Mouse (Mus musculus) olfactory bulb, adult 2 months (tissue): ENCODE measurements around the gene Rab26. TPM values are rescaled to one million over a fixed set of nuclear protein-coding genes. Genes with fewer than 3 reads are reported as not detected.

Experiments
- H3K27ac ChIP-seq: fragments of 200-500 bp; 2 replicates; pipeline ENCODE4 v1.5.1; 2012; ENCODE audit warnings: low read depth, low read length; ENCODE audit not compliant: insufficient read depth
- H3K4me1 ChIP-seq: fragments of 200-500 bp; 2 replicates; pipeline ENCODE4 v1.6.1; 2012; ENCODE audit warnings: low read length; ENCODE audit not compliant: control insufficient read depth, insufficient read depth
- H3K4me3 ChIP-seq: fragments of 200-500 bp; 2 replicates; pipeline ENCODE4 v1.5.1; 2012; ENCODE audit warnings: mild to moderate bottlenecking, low read depth, low read length, moderate library complexity; ENCODE audit not compliant: insufficient read depth
- CTCF ChIP-seq: fragments of 200-500 bp; IDR thresholded peaks from 2 replicates; pipeline ENCODE4 v1.5.1; 2012; ENCODE audit warnings: low read depth, mild to moderate bottlenecking, low read length, moderate library complexity; ENCODE audit not compliant: insufficient read depth
- POLR2A ChIP-seq: fragments of 200-500 bp; IDR thresholded peaks from 2 replicates; pipeline ENCODE4 v1.6.1; 2012; ENCODE audit warnings: mild to moderate bottlenecking, low read depth, low read length, moderate library complexity; ENCODE audit not compliant: insufficient read depth
- WGBS: fragments of 180-500 bp; shearing (Covaris S2); methylation state at CpG from one replicate; pipeline ENCODE4 v1.1.7; 2018; 5-methylcytosine and 5-hydroxymethylcytosine counted together
- polyA plus RNA-seq: library from polyadenylated mRNA; stranded (reverse); fragments of >200 nt; gene quantifications from 2 replicates; pipeline ENCODE4 v1.2.4, GENCODE M21; 2012; ENCODE audit warnings: low replicate concordance; ENCODE audit not compliant: missing spikeins, insufficient read depth, insufficient read length

Gene Rab26
- polyA plus RNA-seq, 1 experiment = not detected

- H3K4me1 ChIP-seq = peaks cover 26% of the 10 kb centered on the region
- H3K27ac ChIP-seq = peak within 1 kb of the TSS; percentile 94
- WGBS = under 1% methylated on average over 45 of the region's 45 CpGs
- no peak for TF ChIP-seq POLR2A
- no peak for TF ChIP-seq CTCF
- peak within 1 kb of the TSS; percentile 87 for H3K4me3 ChIP-seq
Measured at GRCm38 (mm10) chr17:24488186-24488661, 45.8 kb downstream of the Rab26 start, which contains the start of gene Caskin1. TSS of gene Caskin1 (plus strand) at chr17:24488601.

GRCm38 (mm10) chr17:24485090-24485860 is 48.7 kb downstream of the Rab26 start:
- Histone ChIP-seq H3K27ac (peak overlapping the region; percentile 46), H3K4me1 (peaks cover 20% of the 10 kb centered on the region), H3K4me3 (no peak overlapping the region)
- TF ChIP-seq POLR2A (no peak), CTCF (no peak)
- 39% methylated on average over 11 of the region's 11 CpGs for WGBS

- 96% methylated on average over 3 of the region's 3 CpGs for WGBS
- no peak overlapping the region for H3K4me3 ChIP-seq
- no peak for TF ChIP-seq CTCF
- no peak for TF ChIP-seq POLR2A
- peaks cover 11% of the 10 kb centered on the region for H3K4me1 ChIP-seq
- no peak overlapping the region for H3K27ac ChIP-seq
Measured at GRCm38 (mm10) chr17:24483495-24483894, 50.5 kb downstream of the Rab26 start.

- TF ChIP-seq POLR2A (no peak), CTCF (no peak)
- H3K4me3 ChIP-seq = no peak overlapping the region
- 97% methylated on average over 20 of the region's 20 CpGs for WGBS
- peaks cover 16% of the 10 kb centered on the region for H3K4me1 ChIP-seq
- H3K27ac ChIP-seq = no peak overlapping the region
Measured at GRCm38 (mm10) chr17:24481027-24481815, 52.8 kb downstream of the Rab26 start.

GRCm38 (mm10) chr17:24480201-24480826 is 53.7 kb downstream of the Rab26 start:
- no peak overlapping the region for H3K4me3 ChIP-seq
- peaks cover 11% of the 10 kb centered on the region for H3K4me1 ChIP-seq
- WGBS = 45% methylated on average over 3 of the region's 3 CpGs
- H3K27ac ChIP-seq = no peak overlapping the region
- no peak for TF ChIP-seq POLR2A
- no peak for TF ChIP-seq CTCF

- no peak for TF ChIP-seq CTCF
- TF ChIP-seq POLR2A = no peak
- no peak overlapping the region for H3K27ac ChIP-seq
- peaks cover 14% of the 10 kb centered on the region for H3K4me1 ChIP-seq
- WGBS = 13% methylated on average over 1 of the region's 1 CpGs
- H3K4me3 ChIP-seq = no peak overlapping the region
Measured at GRCm38 (mm10) chr17:24479431-24479830, 54.6 kb downstream of the Rab26 start.

GRCm38 (mm10) chr17:24478663-24479380 is 55.2 kb downstream of the Rab26 start, which contains the start of gene Mlst8:
TSS of gene Mlst8 (minus strand) at chr17:24479078.
- peaks cover 20% of the 10 kb centered on the region for H3K4me1 ChIP-seq
- WGBS = under 1% methylated on average over 48 of the region's 48 CpGs
- peak within 1 kb of the TSS; percentile 90 for H3K27ac ChIP-seq
- H3K4me3 ChIP-seq = peak within 1 kb of the TSS; percentile 79
- TF ChIP-seq CTCF = peak; percentile 96
- TF ChIP-seq POLR2A = 0 out of 2 replicates have a peak, but pooled peaks have one; percentile 48

GRCm38 (mm10) chr17:24477985-24478600 is 55.9 kb downstream of the Rab26 start:
- peak overlapping the region; percentile 5; the same call in 1 of the 2 replicates for H3K27ac ChIP-seq
- TF ChIP-seq POLR2A (no peak), CTCF (no peak)
- peaks cover 24% of the 10 kb centered on the region for H3K4me1 ChIP-seq
- 37% methylated on average over 11 of the region's 11 CpGs for WGBS
- peak overlapping the region; percentile 79 for H3K4me3 ChIP-seq

Other genes starting within 250 kb of the Rab26 start
- gene Abca17, start 183.1 kb downstream of the Rab26 start, polyA plus RNA-seq = not detected in 2 replicates
- 91.3 TPM in 1 of 2 replicates, not detected in the other for gene Abca3, start 182.3 kb downstream of the Rab26 start, polyA plus RNA-seq
- gene Rnps1, start 119.6 kb downstream of the Rab26 start, polyA plus RNA-seq = not detected in 2 replicates
- gene Eci1, start 107.6 kb downstream of the Rab26 start, polyA plus RNA-seq = not detected in 2 replicates
- gene Dnase1l2, start 91.1 kb downstream of the Rab26 start, polyA plus RNA-seq = not detected in 2 replicates
- not detected in 2 replicates for gene E4f1, start 63.9 kb downstream of the Rab26 start, polyA plus RNA-seq
- not detected in 2 replicates for gene Pgp, start 63.8 kb downstream of the Rab26 start, polyA plus RNA-seq
- not detected in 2 replicates for gene Bricd5, start 60.3 kb downstream of the Rab26 start, polyA plus RNA-seq
- gene Mlst8, start 55.1 kb downstream of the Rab26 start, polyA plus RNA-seq = not detected in 2 replicates
- not detected in 2 replicates for gene Caskin1, start 45.6 kb downstream of the Rab26 start, polyA plus RNA-seq
- gene Traf7, start 6.3 kb downstream of the Rab26 start, polyA plus RNA-seq = not detected in 2 replicates
- gene Pkd1, start 15.6 kb upstream of the Rab26 start, polyA plus RNA-seq = not detected in 2 replicates
- gene Tsc2, start 98.4 kb upstream of the Rab26 start, polyA plus RNA-seq = 286 TPM in 1 of 2 replicates, not detected in the other
- not detected in 2 replicates for gene Nthl1, start 98.5 kb upstream of the Rab26 start, polyA plus RNA-seq
- gene Slc9a3r2, start 116.1 kb upstream of the Rab26 start, polyA plus RNA-seq = not detected in 2 replicates
- gene Npw, start 124.2 kb upstream of the Rab26 start, polyA plus RNA-seq = not detected in 2 replicates
- gene Zfp598, start 135.5 kb upstream of the Rab26 start, polyA plus RNA-seq = not detected in 2 replicates
- not detected in 2 replicates for gene Syngr3, start 155.7 kb upstream of the Rab26 start, polyA plus RNA-seq
- not detected in 2 replicates for gene Gfer, start 161.9 kb upstream of the Rab26 start, polyA plus RNA-seq
- gene Noxo1, start 162.0 kb upstream of the Rab26 start, polyA plus RNA-seq = not detected in 2 replicates
- not detected in 2 replicates for gene Tbl3, start 173.4 kb upstream of the Rab26 start, polyA plus RNA-seq
- gene Rnf151, start 183.9 kb upstream of the Rab26 start, polyA plus RNA-seq = not detected in 2 replicates
- gene Rps2, start 183.9 kb upstream of the Rab26 start, polyA plus RNA-seq = not detected in 2 replicates
- gene Ndufb10, start 190.3 kb upstream of the Rab26 start, polyA plus RNA-seq = not detected in 2 replicates
- not detected in 2 replicates for gene Rpl3l, start 193.6 kb upstream of the Rab26 start, polyA plus RNA-seq
- not detected in 2 replicates for gene Msrb1, start 202.4 kb upstream of the Rab26 start, polyA plus RNA-seq
- not detected in 2 replicates for gene Hs3st6, start 218.8 kb upstream of the Rab26 start, polyA plus RNA-seq